Mouse (Mus musculus) ovary, adult 10 weeks (tissue): Measurements from ENCODE around the gene Haus7. TPM values are rescaled to one million over a fixed set of nuclear protein-coding genes. Genes with fewer than 3 reads are reported as not detected.

ENCODE experiments used
- polyA plus RNA-seq: library from polyadenylated mRNA; stranded (reverse); fragments of 350-450 nt; fragmentation: Illumina TruSeq; extraction: RNeasy Lipid Tissue Mini Kit (QIAGEN cat#74804); gene quantifications from one replicate; pipeline ENCODE4 v1.2.3, GENCODE M21; 2014

The Haus7 gene
- polyA plus RNA-seq, result 12.6 TPM

DNA sequence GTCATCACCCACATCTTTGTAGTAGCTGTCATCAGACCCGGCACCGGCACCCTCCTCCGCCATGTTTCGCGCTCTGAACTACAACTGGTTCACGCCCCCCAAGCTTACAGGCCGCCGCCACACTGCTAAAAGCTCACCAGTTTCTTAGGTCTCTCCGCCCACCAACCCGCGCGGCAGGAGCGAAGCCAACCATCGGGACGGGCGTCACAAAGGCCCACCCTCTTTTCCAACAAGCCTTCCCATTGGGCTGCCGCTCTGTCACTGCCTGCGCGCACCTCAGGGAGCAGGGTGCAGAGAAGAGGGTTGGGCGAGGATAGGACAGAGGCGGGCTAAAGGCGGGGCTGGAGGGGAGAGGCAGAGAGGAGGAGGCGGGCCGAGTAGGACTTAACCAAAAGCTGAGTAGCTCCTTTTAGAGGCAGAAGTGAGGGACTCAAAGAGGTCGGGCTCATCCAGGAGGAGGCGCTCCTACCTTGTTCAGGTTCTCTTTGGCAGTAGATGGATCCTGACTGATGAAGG lies at the start of gene Haus7:
Gene Haus7, minus strand, starts transcription at position 168 of the 516 bp plus-strand sequence.

GRCm38 (mm10) chrX:73483484-73483810 lies 24.6 kb upstream of the Haus7 start, which contains the start of gene Bgn:
TSS of gene Bgn (plus strand) at chrX:73483602.

DNA sequence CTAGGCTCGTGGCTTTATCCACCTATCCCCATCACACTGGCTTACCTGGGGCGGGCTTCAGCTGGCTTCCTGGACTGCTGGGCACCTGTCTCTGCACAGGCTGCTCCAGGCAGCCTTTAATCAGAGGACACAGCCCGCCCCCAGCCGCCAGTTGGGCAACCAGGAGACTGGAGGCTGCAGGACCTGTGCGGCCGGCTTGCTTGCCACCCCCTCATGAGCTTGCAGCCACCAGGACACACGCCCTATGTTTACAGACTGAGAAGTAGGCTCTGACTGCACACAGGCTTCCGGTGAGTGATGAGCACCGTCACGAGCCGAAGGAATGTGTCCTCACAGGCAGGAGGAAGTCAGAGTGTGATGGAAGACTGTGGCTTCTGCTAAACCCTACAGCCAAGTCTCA lies 23.6 kb downstream of the Haus7 start, which contains the start of gene Trex2:
Gene Trex2, minus strand, starts transcription at position 93 of the 400 bp plus-strand sequence.

DNA sequence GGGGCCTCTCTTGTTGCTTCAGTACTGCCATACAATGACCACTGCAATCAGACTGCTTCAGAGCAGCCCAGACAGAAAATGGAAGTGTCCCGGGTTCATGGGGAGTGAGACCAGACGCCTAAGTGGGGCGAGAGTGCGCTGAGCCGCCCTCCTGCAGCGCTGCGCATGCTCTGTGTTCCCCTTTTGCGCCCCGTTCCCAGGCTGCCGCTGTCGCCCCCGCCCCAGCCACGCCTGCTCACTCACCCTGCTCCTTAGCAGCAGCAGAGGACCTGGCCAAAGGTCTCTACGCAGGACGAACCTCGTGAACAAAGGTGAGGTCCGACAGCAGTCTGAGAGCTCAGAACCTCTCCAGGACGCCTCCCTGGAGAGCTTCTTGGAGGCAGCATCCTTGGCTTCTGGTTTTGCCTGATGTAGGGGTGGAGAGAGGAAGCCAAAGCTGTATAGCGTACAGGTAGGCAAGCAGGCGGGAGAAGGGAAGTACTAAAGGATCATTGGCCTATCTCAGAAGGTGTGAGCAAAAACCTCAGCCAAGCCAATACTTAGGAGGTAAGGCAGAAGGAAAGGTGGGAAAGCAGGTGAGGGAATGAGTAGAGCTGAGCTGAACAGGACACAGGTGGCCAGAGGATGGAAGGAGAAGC lies 47.8 kb downstream of the Haus7 start, which contains the start of gene Zfp92:
Gene Zfp92, plus strand, starts transcription at position 217 of the 638 bp plus-strand sequence.

DNA sequence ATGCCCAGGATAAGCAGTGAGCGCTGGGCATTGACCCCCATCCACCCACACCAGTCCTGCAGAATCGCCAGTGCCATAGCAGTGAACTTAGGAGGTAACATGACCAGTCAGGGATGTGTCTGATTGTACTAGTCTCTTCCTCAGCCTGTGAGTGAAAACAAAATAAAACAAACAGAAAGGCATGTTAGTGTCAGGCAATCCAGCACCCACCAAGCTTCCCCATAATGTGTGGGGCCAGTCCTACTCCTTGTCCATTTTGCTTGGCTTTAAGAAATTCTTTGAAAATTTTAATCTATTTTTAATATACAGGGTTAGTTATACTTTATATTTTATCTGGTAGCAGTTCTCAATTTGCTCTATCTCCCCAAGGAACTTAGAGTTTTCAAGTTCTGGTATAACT lies 60.2 kb downstream of the Haus7 start, which contains the start of gene Gm18336:
Gene Gm18336, minus strand, starts transcription at position 101 of the 400 bp plus-strand sequence.

Other genes starting within 250 kb of the Haus7 start
- gene Xlr4b, start 244.7 kb downstream of the Haus7 start, polyA plus RNA-seq, result 6.4 TPM
- gene F8a, start 230.8 kb downstream of the Haus7 start, polyA plus RNA-seq, result 7.2 TPM
- 9.4 TPM for gene Xlr4c, start 215.9 kb downstream of the Haus7 start, polyA plus RNA-seq
- gene Xlr3c, start 193.7 kb downstream of the Haus7 start, polyA plus RNA-seq, result 2.1 TPM
- 0.88 TPM for gene Xlr5a, start 166.1 kb downstream of the Haus7 start, polyA plus RNA-seq
- 0.83 TPM for gene Xlr5c, start 166.1 kb downstream of the Haus7 start, polyA plus RNA-seq
- not detected for gene Gm45015, start 122.2 kb downstream of the Haus7 start, polyA plus RNA-seq
- 68.9 TPM for gene Zfp275, start 116.4 kb downstream of the Haus7 start, polyA plus RNA-seq
- not detected for gene Gm18336, start 60.3 kb downstream of the Haus7 start, polyA plus RNA-seq
- gene Zfp92, start 47.9 kb downstream of the Haus7 start, polyA plus RNA-seq, result 0.37 TPM
- gene Trex2, start 23.7 kb downstream of the Haus7 start, polyA plus RNA-seq, result not detected
- 258 TPM for gene Bgn, start 24.6 kb upstream of the Haus7 start, polyA plus RNA-seq
- gene Atp2b3, start 44.0 kb upstream of the Haus7 start, polyA plus RNA-seq, result 1.3 TPM
- not detected for gene Dusp9, start 180.4 kb upstream of the Haus7 start, polyA plus RNA-seq
- not detected for gene Pnck, start 201.1 kb upstream of the Haus7 start, polyA plus RNA-seq
- gene Slc6a8, start 214.1 kb upstream of the Haus7 start, polyA plus RNA-seq, result 24.7 TPM